Mouse (Mus musculus) 3T3-L1 (cell line): ENCODE data around the gene Serinc3.
A peak's percentile ranks its signal among the peaks of the same experiment; 100 is the strongest.
"Not testable (repeated sequence)": the region's sequence is repeated elsewhere in the genome, so short reads cannot be mapped to it uniquely, and the experiment has no call there.

ENCODE experiments used
- DNase-seq: peaks from one replicate; pipeline ENCODE4 v3.0.0-alpha.2; 2015; ENCODE audit warnings: low read depth, low spot score

Gene Serinc3

DNA sequence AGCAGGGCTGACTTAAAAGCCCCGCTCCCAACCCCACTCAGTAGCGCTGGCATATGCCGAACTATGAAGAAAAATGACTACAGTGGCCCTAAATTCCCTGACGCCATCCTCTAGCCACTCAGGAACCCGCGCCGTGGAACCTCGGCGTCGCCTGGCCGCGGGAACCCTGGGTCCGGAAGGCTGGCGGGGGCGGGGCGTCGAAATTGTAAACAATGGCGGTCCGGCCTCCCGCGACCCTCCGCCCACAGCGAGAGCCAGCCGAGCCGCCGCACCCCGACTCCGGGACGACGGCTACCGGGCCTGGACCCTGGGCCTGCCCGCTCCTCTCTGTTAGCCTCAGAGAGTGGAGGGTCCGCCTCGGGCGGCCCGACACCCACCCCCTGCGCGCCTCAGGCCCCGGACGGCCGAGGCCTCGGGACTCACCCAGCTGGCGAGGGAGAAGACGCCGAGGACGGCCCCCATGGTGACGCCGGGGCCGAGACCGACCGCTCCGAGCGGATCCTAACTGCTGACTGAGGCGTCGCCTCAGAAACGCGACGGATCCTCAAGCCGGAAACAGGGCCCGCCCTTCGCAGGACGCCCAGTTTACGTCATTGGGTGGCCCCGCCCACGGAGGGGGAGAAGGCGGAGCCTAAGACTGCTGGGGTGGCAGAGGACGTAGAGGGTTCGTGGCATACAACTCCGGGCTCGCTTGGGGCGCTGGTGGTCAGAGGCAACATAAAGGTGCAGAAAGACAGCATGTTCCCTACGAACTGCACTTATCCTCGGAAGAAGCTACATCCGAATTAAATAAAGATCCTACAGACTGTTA lies at the start of gene Serinc3:
TSS of gene Serinc3 (minus strand) at position 557 of the 811 bp plus-strand sequence.
- DNase-seq: peak; percentile 99

DNA sequence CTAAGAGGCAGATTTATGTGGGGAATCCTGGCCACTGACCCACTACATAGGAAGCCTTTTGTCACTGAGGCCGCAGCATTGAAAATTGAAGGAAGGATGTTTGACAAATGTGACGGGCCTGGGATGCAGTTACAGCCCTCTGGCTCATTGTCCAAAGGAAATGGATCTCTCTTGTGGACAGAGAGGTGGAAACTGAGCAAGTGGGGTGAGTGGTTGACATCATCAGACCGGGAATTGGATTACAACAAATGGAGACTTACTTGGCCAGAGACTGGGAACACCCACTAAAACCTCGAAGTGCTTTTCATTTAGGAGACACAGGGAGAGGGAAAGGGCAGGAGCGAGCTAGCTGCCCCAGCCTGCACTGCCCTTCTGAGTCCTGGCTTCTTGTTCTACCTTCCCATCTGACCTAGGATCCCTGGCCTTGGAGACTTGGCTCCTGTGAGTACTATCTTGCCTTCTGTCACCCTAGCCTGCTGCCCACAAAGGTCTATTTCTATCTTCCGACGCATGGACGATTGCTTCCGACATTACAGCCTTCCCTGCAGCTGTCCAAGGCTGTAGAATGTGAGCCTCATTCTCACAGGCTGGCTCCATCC lies 48.9 kb upstream of the Serinc3 start:
- DNase-seq: peak; percentile 53

DNA sequence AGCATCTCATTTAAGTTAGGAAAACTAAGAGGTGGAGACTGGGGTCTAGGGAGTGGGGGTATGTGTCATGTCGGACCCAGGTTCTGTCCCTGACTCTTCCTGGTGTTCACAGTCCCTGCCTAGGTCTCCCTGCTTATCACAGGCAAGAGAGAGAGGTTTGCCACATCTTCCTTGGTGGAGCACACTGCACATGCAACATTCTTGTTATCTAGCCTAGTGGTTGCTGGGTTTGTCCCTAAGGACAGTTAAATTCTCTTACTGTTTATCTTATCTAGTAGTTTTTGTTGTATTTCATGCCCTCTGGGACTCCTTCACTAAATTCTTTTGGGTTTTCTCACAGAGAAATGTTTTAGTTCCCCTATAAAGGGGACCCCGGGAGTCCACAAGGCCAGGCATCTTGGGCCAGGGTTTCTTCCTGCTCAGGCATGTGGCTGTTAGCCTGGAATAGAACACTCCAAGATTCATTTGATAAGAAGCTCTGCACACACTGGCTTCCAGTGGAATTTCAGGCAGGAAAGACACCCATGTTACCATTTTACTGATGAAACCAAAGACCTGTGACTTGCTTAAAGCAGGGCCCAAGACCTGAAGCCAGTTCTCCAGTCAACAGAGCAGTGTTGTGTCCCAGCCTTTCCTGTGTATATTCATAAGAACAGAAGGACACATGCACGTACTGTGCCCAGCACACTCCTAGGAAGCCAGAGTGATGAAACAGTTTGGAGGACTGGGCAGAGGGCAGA lies 48.1 kb upstream of the Serinc3 start:
- peak; percentile 54 for DNase-seq

DNA sequence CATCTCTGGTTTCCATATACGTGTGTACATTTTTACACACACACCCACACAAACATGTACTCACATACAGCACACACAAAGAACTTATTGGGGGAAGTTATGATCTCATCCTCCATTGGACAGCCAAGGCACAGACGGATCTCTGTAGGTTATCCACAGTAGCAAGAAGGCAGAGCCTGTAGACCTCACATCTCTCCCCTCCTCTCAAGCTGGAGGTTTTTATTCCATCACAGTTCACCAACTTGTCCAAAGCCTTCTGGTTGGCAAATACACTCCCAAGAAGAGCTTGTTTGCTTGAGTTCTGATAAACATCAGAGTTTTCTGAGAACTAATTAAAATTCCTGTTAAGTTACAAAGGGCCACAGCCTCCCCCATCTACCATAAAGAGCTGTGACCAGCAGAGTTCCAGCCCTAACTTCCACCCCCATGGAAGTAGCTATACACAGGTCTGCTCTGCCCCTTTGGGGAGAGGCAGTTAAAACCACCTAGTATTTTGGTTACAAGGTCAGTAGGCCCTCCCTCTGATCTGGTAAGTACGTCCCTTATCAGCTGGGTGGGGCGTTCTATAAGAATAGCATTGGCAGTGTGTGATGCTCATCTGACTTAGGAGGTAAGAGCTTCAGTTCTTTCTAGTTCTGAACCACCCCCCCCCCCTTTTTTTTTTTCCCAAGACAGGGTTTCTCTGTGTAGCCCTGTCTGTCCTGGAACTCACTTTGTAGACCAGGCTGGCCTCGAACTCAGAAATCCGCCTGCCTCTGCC lies 47.1 kb upstream of the Serinc3 start:
- no peak for DNase-seq

DNA sequence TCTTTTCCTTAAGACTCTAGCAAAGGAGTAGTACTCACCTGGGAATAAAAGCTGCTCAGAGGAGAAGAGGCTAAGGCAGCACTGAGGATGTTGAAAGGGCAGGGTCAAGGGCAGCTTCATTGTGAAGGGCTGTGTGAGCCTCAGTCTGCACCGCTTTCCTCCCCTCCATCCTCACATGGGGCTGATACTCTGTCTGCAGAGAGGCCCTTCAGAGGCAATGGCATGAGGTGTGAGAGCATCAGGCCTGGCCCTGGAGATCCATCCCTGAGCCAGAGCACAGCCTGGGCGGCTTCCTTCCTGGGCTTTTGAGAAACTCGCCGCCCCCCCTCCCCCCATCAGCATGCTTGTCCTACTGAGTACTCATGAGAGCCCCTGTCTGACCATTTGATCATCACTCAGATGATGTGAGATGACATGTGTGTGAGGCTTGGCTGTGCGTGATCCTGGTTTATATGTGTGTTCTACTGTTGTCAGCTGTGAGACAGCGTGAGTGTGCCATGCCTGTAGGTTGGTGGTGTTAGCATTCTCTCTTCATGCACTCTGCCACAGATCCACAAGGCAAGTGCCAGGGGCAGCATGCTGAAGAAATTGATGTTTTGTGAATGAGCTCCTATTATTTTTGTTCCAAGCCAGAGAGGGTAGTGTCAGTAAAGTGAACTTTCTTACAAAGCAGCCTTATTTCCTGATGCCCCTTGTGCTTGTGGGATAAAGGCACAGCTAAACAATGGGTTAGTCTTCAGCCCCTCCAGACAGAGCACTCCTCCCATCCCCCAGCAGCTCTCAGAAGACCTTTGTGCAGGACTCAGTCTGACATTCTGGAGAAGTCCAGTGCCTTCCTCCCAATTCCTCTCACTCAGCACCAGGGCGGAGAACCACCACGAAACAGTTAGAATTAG lies 45.7 kb upstream of the Serinc3 start:
- DNase-seq: no peak

DNA sequence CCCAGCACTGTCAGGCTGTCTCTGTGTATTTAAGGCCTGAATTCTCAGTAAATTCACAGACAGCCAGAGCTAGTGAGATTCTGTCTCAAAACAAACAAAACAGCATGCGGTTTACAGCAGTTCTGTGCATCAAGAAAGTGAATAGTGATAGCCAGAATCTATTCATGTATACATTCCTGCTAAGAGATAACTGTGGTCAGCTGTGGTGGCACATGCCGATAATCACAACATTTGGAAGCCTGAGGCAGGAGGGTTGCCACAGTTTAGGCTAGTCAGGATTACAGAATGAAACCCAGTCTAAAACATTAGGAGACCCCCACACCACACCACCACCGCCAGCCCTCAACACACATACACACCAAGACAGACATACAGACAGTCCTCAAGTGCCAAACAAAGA lies 44.8 kb upstream of the Serinc3 start:
- DNase-seq: no peak

DNA sequence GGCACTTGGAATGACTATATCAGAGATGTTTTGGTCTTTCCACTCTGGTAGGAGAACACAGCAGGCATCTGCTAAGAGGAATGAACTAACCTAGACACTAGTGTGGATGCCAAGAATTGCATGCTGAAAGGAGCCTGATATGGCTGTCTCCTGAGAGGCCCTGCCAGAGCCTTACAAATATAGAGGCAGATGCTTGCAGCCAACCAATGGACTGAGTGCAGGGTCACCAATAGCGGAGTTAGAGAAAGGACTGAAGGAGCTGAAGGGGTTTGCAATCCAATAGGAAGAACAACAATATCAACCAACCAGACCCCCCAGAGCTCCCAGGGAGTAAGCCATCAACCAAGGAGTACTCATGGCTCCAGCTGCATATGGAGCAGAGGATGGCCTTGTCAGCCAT lies 43.4 kb upstream of the Serinc3 start:
- DNase-seq: not testable (repeated sequence)

DNA sequence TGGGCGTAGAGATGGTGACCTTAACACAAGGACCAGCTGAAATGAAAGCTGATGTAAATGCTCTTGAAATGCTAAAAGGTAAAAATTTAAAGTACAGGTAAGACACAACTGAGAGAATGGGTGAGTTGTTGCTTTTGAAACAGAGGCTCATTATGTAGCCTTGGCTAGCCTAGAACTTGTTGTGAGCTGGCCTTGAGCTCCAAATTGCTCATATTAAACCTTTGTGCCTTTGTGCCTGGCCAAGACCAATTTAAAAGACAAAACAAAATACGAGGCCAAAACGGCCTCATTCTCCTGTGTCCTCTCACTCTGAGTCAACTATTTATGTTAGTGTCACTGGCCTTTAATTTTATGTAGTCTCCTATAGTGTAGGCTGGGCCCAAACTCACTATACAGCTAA lies 42.0 kb upstream of the Serinc3 start:
- DNase-seq: no peak

DNA sequence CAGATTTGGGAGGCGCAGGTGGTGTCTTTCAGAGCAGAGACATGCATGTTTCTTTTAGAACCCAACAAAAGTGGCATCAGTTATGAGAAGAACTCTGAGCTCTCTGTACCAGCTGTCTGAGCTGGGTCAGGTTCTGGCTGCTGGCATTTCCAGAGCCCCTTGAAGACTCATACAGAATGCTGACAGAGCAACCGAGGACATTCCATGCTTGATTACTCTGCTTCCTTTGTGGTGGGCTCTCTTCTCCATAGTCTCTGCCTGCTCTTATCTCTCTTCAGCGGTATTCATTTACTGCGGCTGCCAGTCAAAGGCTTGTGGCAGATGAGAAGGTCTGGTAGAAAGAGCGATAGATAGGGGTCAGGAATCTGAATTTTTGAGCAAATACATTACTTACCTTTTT lies 41.3 kb upstream of the Serinc3 start:
- DNase-seq: no peak

DNA sequence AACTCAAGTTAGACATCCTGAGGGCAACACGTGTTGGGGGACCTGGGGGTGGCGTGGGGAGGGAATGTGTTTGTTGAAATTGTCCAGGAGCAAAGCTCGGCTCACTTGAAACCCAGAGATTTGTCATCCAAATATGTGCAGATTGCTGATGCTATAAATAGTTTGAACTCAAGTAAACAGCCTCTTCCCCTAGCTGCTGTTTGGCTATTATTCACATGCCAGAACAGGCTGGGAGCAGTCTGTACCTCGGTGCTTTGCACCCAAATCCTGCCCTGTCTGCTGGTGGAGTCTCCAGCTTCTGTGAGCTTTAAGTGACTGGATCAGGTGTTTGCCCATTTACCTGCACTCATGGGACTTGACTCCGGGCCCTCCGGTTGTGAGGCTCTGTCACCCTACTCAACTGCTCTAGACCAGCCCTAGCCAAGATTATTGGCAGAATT lies 40.9 kb upstream of the Serinc3 start:
- DNase-seq: peak; percentile 45

DNA sequence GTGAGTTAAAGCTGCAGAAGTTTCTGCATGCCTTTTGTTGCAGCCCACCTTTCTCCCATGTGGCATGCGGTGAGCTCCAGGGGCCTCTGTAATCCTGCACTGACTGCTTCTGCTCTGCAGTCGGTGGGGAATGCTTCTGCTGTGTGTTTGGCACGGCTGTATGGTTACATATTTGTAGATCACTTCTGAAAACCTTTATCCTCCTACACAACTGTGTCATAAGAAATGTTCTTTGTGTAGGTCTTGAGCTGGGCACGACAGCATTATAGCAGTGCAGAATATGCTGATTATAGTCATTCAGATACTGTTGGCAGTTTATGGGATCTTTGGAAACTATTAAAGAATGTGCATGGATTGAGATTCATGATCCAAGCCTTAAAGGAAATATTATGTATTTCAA lies 40.4 kb upstream of the Serinc3 start:
- DNase-seq: no peak

DNA sequence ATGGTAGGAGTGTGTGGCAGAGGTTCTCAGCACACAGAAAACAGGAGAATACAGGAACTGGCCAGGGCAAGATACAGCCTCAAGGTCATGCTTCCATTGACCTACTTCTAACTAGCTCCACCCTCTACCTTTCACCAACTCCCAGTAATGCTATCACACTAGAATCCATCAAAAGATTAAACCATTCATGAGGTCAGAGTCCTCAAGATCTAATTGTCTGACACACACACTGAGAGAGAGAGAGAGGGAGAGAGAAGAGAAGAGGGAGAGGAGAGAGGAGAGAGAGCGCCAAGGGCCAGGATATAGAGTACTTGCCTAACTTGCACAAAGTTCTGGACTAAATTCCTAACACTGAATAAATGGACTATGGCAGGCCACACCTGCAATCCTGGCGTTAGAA lies 37.4 kb upstream of the Serinc3 start:
- DNase-seq: no peak

DNA sequence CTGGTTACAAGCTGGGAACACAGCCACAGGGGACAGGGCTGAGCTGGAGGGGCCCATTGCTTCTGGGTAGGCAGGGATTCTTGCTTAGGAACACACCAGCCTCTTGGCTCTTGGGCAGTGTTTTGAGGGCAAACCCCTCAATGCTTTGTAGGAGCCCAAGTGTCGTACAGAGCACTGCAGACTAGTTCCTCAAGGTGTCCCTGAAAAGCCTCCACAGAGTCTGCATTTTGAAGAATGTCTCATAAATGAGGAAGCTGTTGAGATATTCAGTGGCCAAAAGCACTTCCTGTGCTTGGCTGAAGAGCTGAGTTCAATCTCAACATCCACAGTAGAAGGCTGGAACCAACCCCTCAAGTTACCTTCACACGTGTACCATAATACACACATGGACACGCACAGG lies 31.8 kb upstream of the Serinc3 start:
- no peak for DNase-seq

DNA sequence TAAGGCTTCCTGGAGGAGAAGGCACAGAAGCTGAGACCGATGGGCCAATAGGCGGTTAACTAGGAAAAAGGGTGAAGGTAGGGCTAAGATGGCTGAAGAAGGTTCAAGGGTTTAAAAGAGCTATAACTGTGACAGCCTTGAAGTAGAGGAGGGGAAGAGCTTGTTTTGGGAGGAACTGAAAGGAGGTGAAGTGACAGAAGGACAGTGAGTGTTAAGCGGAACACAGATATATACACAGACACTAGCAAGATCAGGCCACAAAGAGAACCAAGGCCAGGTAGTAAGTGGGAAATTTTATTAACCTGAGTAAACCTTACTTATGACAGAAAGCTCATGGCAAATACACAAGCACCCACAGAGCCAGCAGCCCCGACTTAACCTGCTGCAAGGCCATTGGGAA lies 31.4 kb upstream of the Serinc3 start:
- no peak for DNase-seq

DNA sequence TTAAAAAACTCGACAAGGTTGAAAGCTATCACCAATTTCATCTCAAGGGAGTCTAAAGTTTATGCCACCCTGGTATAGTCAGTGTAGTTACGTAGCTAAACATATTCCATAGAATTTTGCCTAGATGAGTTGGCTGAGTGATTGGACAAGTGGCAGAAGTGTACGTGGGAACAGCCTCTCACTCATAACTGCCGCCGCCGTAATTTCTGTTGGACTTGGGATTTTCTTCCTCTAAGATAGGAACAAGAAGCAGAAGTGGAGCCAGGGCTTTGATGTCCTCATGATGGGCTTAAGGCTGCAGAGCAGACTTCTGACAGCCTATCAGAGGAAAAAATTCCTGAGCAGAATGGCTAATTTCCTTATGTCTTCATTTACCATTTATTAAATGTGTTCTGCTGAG lies 30.7 kb upstream of the Serinc3 start:
- no peak for DNase-seq

DNA sequence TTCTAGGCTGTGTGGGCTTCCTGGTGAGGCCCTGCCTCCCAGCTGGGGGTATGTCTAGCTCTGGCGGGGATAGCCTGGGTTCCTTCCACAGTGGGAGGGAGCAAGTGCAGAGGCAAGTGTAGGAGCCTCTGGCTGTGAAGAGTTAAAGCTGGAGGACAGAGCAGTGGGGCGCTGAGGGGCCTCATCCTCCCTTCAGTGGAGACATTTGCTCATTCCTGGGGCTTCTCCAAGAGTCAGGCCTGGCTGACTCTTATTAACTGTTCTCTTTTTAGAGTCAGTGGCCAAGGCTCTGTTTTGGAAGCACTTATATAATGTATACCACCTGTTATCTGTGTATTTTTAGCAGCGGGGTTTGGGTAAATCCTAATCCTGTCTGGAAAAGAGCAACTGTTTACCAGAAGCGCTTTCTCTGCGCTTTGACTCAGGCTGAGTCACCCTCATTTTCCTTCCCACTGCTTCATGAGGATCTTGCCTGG lies 30.3 kb upstream of the Serinc3 start:
- peak; percentile 93 for DNase-seq

DNA sequence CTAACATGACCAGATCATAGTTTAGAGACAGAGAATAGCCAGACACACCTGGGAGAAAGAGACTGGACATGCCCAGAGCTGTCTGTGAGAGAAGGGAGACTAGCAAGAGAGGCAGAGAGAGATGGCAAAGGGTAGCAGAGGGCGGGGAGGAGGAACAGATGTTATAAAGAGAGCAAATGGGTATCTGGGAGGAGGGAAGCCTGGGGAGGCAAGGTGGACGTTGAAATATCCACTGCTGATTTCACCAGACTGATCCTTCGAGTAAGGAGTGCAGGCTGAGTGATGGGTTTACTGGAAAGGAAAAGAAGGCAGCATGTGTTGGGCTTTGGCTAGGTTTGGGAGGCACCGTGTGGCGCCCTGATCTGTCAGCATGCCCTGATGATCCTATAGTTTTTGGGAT lies 29.5 kb upstream of the Serinc3 start:
- peak; percentile 56 for DNase-seq

DNA sequence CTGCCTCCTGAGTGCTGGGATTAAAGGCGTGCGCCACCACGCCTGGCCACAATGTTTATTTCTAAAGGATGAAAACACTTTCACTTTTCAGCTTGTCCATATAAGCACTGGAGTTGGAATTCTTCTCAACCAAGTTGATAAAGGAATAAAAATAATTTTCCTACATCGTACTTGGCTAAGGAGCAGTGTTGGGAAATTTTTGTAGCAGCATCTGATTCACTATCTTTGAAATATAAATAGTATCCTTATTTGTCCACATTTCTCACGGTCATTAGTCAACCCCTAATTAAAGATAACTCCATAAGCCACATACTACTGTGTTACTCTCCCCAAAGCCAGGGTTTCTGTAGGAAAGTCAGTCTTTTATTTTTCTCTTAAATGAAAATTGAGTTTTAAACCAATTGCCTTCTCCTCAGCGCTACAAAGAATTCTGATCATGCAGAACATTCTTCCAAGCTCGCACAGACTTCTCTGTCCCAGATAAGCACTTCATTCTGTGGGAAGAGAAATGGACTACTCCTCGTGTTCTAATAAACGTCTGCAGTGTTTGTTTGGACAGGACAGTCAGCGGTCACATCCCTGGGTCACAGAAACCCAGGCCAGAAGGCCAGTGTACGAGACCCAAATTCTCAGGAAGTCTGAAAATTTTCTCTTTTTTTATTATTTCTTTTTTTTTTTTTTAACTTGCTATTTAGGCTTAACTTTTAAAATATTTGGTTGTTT lies 26.1 kb upstream of the Serinc3 start:
- DNase-seq: no peak

DNA sequence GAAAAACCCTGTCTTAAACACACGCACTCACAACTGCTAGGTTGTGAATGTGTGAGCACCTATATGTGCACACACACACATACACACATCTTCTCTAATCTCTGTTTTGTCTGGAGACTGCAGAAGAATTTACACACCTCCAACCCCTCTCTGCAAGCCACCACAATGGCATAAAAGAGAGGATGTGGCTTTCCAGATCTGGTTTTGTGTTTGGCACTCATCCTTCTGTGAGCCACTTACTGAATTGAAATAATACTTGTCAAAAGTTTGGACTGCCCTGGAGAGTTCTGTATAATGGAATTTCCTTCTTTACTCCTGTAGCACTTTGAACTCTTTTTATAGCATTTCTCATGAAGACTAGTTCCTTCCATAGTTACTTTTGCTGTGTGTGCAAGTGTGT lies 22.1 kb upstream of the Serinc3 start:
- no peak for DNase-seq

DNA sequence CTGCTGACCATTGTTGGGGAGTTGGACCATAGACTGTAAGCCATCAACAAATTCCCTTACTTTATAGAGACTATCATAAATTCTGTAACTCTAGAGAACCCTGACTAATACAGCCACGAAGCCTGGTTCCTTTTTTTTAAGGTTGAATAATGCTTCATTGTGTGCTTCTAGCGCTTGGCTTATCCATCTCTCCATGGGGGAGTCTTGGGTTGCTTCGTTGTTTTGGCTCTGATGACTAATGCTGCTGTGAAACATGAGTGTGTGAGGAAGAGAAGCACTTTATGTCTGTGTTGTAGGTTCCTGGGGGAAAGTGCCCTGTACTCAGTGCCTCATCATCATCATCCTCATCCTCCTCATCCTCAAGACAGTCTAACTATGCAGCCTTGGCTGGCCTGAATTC lies 19.0 kb upstream of the Serinc3 start:
- DNase-seq: peak; percentile 80
